Mouse (Mus musculus) urinary bladder, postnatal 25 days (tissue): ENCODE results near the gene Tmem259.

Source experiments
- DNase-seq: peaks from one replicate; pipeline ENCODE4 v3.0.0; 2022; ENCODE audit warnings: low spot score

Tmem259 gene

DNA sequence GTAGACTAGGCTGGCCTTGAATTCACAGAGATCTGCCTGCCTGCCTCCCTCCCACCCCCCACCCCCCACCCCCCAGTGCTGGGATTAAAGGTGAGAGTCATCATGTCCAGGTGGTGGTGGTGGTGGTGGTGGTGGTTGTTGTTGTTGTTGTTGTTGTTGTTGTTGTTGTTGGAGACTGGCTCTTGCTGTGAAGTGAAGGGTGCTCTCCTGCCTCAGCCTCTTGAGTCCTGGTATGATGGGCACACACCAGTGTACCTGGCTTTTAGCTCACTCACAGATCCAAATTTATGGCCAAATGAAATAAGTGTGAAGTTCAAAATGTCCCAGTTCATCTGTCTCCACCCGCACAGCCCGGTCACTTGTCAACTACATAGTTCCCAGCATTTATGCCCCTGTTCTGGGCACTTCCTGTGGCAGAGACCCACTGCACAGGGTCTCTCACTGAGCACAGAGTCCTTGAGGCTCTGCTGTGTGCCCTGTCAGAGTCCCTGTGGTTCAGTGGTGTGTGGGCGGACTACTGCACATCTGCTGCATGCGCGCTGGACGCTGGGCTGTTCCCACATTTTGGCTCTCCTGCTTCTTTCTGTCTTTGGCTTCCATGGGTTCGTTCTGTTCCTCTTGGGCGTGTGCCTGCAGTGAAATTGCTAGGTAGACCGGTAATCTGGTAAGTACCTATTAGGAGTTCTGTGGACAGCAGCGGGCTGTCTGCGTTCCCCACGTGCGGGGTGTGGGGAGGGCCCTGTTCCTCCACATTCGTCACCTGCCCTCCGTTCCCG, 49.1 kb downstream of the Tmem259 start:
- DNase-seq: no peak

DNA sequence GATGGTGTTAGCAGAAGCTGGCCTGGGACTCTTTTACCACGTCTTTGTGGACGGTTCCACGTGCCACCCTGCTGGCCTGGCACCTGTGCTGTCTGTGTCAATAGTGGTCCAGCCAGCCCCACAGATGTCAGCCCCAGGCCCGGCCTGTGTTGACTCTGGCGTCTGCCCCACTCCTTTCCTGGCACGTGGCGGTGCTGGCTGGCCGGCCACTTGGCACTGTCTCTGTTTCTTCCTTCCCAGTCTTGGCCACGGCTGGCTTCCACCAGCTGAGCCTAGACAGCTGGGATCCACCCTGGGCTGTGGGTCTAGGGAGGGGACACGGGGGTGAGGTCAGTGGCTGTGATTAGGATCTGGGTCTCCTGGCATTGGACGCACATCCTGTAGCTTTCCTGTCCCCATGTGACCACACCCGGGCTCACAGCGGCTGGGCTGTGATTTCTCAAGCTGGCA, 49.8 kb downstream of the Tmem259 start:
- DNase-seq: peak; percentile 63

DNA sequence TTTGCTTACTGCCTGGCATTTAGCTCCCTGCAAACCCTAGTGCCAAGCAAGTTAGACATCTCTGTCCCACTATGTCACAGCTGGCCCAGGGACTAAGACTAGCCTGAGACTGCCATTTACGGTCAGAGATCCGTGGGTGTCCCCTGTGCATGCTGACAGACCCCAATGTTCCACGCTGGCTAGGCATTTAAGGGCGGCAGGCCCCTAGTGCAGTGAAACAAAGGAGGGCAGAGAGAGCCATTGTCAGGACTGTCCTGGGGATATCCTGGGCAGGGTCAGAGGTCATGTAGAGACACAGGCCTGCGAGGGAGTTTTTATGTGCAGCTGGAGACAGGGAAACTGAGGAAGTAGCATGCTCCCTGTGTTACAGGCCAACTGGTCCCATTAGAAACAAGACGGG, 50.3 kb downstream of the Tmem259 start:
- DNase-seq: no peak

DNA sequence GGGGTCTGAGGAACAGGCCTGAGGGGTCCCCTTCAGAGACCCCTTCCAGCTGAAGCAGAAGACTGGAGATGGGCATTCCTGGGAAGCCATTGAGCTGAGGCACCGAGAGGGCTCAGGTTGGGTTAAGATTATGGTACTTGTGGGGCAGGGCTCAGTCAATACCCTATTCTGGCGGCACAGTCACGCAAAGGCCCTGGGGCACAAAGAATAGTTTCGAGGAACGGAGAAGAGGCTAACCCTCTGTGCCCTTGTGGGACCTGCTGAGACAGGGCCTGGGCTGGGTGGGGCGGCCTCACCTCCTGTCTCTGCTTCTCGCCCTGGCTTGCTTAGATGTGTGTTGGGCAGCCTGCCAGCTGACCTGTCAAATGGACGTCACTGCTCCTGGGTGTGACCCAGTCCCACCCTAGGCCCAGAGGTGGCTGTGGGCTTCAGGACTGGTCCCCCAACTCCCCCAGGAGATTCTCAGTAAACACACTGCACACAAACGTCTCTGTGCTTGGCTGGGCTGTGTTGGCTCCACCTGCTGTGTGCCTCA, 50.9 kb downstream of the Tmem259 start:
- no peak for DNase-seq

DNA sequence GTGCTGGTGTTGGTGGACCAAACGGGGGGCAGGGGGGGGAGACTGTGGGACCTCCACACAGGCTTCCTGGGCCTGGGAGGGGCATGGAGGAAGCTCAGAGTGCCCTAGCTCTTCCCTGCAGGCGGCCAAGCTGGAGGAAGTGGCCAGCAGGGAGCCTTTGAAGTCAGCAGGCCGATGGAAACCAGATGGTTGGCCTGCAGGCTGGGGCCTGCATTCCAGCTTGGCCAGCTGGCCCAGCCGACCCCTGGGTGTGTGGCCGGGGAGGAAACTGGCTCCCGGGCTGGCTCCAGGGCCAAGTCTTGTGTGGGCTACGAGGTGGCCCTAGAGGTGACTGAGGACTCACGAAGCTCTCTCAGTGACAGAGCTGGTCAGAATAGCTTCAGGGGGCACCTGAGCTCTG, 51.4 kb downstream of the Tmem259 start:
- DNase-seq: no peak

DNA sequence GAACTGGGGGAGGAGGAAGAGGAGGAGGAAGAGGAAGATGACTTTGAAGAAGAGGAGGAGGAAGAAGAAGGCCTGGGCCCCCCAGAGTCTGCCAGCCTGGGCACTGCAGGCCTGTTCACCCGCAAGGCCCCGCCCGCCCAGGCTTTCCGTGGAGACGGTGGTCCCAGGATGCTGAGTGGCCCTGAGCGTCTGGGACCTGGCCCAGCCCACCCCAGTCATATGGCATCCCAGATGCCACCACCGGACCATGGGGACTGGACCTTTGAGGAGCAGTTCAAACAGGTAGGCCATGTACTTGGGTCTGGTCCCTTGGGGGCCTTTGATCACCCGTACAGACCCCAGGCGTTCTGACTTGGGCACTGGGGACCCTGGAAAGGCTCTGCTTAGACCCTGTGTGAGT, 52.3 kb downstream of the Tmem259 start:
- DNase-seq: no peak

DNA sequence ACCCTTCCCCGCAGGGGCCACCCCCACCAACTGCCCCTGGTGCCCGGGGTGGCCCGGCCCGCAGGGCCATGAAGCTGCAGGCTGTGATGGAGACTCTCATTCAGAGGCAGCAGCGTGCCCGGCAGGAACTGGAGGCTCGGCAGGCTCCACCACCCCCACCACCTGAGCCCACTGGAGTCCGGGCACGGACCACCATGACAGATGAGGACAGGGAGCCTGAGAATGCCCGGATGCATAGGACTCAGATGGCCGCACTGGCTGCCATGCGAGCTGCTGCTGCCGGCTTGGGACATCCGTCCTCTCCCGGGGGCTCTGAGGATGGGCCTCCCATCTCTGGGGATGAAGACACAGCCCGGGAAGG, 53.3 kb downstream of the Tmem259 start:
- DNase-seq: no peak

DNA sequence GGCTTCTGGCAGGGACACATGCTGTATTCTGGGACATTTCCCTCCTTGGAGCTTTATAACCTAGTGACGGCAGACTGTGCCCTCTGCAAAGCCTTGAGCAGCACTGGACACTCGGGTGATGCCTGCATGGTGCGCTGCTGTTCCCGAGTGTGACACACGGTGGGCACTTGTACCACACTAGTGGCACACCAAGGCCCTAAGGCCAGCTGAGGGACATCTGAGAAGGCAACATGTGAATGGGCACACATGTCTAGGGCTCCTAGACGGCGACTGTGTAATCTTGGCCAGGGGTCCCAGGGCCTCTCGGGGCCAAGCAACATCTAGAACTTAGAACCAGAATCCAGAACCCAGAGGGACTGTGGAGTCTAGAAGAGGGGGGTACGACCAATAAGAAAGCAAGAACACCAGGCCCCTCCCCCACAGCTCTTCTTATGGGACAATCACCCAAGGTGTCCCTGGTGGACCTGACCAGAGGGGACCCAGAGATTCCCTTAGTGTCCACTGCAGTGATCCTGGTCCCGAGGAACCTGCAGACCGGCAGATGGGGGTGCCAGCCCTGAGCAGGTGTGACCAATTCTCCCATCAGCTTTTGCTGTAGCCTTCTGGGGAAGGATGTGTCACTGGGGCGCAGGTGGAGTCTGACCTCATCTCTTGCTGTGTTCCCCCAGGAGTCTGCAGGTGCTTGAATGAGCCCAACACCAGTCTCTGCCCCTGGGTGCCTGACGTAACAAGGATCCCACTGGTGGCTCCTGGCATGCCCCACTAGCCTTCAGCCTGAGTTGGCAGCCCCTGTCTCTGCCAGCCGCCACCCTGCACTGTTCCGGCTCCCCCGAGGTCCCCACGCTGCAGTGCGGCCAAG, 53.9 kb downstream of the Tmem259 start:
- DNase-seq: no peak

DNA sequence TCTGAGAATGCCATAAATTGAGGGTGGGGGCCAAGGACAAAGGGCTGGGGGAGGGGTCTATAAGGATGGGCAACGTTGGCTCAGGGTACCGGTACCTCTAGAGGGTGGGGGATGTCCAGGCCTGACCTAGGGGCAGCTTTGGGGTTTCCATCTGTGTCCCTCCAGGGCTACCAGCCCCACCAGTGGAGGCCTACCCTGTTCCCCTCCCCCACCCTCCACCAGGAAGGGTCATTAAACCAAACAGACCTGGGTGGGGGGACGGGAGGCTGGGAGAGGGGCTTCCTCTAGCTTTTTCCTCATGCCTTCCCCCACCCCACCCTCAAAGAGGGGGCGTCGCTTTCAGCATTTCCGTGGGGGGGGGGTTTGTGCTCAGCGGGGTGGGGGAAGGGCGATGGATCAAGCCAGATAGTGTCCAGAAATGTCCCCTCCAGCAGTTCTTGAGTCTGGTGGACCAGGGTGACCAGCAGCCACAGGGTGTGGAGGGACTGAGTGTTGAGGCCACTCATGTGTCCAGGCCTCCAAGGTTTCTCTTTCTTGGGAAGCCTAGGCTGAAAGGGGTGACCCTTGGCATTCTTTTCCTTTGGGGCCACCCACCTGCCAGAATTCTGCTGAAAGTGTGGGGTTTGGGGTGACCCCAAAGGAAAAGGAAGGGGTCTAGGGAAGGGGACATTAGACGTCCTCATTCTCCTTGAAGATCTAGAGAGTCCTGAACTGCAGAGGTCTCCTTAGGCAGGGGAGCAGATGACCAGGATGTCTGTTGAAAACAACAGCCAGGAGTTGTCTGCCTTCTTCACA, 55.0 kb downstream of the Tmem259 start:
- no peak for DNase-seq

DNA sequence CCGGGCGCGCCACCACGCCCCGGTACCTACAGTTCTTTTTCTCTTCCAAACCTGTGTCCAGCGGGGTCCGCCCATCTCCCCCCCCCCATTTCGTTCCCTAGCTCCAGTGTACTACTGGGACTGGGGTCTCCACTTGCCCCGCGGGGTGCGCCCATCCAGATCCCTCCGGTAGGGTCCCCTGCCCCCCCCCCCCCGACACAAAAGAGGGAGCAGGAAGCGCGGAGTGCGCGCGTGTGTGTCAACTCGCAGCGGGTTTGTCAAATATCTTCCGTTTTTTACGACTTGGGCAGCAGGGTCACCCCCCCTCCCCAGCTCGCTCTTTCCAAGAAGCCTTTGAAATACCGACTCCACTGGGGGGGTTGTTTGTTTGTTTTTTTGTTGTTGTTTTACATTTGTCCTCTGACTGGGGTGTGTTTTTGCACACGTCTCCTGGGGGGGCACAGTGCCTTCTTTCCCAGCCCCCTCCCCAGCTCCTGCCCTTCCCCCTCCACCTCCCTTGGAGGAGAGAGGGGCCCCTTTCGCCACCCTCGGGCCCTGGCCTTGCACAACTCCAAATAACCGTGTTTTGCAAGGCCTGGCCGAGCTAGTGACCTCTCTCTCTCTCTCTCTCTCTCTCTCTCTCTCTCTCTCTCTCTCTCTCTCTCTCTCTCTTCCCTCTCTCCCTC, 56.0 kb downstream of the Tmem259 start:
- no peak for DNase-seq

DNA sequence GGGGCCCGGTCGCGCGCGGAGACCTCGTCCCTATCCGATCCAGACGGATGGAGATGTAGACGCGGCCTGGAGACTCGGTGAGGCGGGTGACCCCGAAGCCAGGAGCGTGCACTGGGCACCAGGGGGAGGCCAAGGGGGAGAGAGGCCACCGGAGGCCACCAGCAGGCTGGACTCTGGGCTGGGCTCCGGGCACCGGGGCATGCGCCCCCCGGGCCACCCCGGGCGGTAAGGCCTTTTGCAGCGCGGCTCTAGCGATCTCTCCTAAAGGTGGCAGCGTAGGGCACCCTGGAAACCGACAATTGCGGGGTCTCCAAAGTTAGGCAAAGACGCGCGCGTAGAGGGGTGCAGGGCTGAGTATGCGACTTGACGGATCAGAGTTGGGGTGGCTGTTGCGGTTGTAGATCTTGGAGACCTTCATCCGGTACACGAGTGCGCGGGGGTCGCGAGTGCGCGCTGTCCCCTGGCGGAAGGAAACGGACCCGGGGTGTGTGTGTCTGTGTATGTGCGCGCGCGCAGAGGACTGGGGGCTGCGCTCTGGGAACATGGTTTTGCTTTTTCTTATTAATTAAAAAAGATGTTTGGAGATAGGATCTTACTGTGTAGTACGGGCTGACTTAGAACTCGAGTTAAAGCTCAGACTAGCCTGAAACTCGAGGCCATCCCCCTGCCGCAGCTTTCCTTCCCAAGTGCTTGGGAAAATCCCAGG, 56.7 kb downstream of the Tmem259 start:
- no peak for DNase-seq

DNA sequence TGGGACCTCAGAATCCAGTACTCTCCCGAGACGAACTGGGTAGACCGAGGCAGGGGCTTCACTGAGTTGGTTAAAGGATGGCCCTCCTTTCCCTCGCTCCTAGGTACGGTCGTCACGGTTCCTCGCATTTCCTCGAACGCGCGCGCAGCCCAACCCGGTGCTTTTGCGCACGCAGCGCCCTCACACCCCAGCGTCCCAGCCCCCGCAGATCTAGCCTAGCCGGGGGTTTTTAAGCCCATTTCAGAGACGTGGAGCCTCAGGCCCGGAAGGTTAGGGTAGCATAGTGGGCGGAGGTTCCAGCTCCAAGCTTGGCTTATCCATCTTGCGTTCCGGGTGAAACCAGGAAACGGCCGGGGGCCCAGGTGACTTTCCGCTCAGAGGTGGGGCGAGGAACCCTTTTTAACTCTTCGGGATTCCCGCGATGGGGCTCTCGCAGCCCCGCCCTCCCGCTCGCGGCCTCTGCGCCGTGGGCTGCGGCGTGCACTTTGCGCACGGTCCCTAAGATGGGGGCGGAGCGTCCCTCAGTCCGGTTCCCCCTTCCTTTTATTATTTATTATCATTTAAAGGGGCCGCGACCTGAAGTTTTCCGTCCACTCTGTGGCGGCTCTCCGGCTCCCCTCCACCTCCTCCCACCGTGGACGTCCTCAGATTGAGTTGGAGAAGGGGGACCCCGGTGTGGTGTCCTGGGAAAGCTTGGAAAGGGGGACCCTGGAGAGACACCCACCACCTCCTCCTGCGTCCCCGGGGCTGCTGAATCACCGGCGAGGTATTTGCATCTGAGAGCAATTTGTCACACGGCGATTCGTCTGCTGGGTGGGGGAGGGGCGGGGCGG, 57.4 kb downstream of the Tmem259 start, which contains the start of gene Arid3a:
Gene Arid3a (plus strand): TSS at position 553 of the 833 bp plus-strand sequence.
- peak; percentile 88 for DNase-seq

DNA sequence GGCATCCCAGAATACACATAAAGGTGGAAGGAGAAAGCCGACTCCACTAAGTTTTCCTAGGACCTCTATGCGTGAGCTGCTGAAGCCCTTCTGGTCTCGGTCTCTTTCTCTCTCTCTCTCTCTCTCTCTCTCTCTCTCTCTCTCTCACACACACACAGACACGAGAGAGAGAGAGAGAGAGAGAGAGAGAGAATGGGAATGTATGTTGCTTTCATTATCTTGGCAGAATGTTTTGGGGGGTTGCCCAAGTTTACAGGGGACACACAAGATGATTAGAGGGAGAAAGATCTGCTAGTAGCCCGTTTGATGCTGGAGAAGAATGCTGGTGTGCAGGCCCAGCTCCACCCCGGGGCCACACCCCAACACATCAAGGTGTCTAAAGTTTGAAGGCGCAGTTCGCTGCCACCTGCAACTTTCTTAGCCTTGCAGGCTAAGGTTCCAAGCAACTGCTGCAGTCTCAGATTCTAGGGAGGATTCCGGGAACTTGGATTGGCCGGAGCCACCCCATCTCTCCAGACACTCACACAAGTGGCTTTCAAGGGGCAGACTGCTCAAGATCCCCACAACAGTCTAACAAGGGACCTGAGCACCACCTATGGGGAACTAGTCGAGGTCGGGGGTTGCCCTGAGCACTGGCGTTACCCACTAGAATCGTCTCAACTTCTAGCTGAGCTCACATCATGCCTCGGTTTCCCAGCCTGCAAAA, 58.2 kb downstream of the Tmem259 start:
- DNase-seq: no peak

DNA sequence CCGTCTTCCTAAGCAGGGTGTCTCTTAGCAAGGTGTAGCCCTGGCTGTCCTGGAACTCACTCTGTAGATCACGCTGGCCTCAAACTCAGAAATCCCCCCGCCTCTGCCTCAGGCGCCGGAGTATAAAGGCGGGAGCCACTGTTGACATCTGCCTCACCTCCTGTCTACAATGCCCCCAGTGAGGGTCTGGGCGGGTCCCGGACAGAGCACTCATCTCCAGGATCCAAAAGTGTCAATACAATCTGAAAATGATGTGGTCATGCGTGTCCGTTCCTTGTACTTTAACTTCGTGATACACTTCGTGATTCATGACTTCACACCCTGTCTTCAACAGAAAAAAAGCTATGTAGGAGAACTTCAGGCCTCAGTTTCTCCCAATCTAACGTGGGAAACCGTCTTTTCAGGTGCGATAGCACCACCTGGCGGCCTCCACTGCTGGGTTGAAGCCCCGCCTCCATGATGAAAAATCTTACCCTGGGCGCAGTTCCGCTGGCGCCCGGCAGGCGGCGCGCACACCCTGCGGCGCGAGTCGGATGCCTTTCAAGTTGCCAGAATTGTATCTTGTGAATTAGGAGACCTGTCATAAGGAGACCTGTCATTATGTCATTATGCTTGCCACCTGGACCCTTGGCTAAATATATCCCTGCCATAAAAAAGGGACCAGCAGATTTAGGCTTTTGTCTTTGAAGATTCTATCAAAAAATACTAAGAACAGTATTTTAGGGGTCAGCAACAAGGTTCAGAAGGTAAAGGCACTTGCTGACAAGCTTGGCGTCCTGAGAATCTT, 58.9 kb downstream of the Tmem259 start:
- DNase-seq: peak; percentile 94
